Mouse (Mus musculus) liver, embryonic 16.5 days (tissue): Measurements from ENCODE around the gene Lamtor2. TPM values are rescaled to one million over a fixed set of nuclear protein-coding genes. Genes with fewer than 3 reads are reported as not detected.
"Not testable (repeated sequence)": the region's sequence is repeated elsewhere in the genome, so short reads cannot be mapped to it uniquely, and the experiment has no call there.

Experiments
- ATAC-seq: fragments of 200-750 bp; cut with Nextera tagmentation; 2 replicates; pipeline ENCODE4 v1.8.0; 2017; ENCODE audit warnings: low read depth, mild to moderate bottlenecking, moderate number of reproducible peaks, moderate library complexity
- H3K27ac ChIP-seq: fragments of 300-500 bp; sonication (generic); 2 replicates; pipeline ENCODE4 v1.5.1; 2014; ENCODE audit warnings: mild to moderate bottlenecking, low read length
- H3K27me3 ChIP-seq: fragments of 300-500 bp; sonication (generic); 2 replicates; pipeline ENCODE4 v1.6.1; 2014; ENCODE audit warnings: low read depth, low read length, mixed read lengths; ENCODE audit not compliant: control insufficient read depth, insufficient read depth
- H3K36me3 ChIP-seq: fragments of 300-500 bp; sonication (generic); 2 replicates; pipeline ENCODE4 v1.6.1; 2014; ENCODE audit warnings: mild to moderate bottlenecking; ENCODE audit not compliant: control insufficient read depth, insufficient read depth
- H3K4me1 ChIP-seq: fragments of 300-500 bp; sonication (generic); 2 replicates; pipeline ENCODE4 v1.6.1; 2014; ENCODE audit warnings: low read depth, low read length, mixed read lengths; ENCODE audit not compliant: control insufficient read depth
- H3K4me2 ChIP-seq: fragments of 300-500 bp; sonication (generic); 2 replicates; pipeline ENCODE4 v1.6.1; 2014; ENCODE audit warnings: low read depth, low read length, mixed read lengths
- H3K4me3 ChIP-seq: fragments of 300-500 bp; sonication (generic); 2 replicates; pipeline ENCODE4 v1.5.1; 2014; ENCODE audit warnings: low read depth, mild to moderate bottlenecking, low read length
- H3K9ac ChIP-seq: fragments of 300-500 bp; sonication (generic); 2 replicates; pipeline ENCODE4 v1.6.1; 2014; ENCODE audit warnings: low read depth, low read length
- H3K9me3 ChIP-seq: fragments of 300-500 bp; sonication (generic); replicated peaks from 2 replicates; pipeline ENCODE4 v1.6.1; 2016; ENCODE audit warnings: low read length; ENCODE audit not compliant: control insufficient read depth
- WGBS: fragments of 180-500 bp; shearing (Covaris S2); extraction: QIAGEN DNeasy Blood & Tissue Kit; methylation state at CpG from one replicate; pipeline ENCODE4 v1.1.7; 2014; ENCODE audit not compliant: insufficient replicate concordance; 5-methylcytosine and 5-hydroxymethylcytosine counted together
- polyA plus RNA-seq: library from polyadenylated mRNA; unstranded; fragments of >200 nt; fragmentation: Nextera tagmentation; extraction: Ambion mirVana; gene quantifications from 2 replicates; pipeline ENCODE4 v1.2.1, GENCODE M21; 2015

Gene Lamtor2
- 98.6 and 107 TPM in 2 replicates for polyA plus RNA-seq

DNA sequence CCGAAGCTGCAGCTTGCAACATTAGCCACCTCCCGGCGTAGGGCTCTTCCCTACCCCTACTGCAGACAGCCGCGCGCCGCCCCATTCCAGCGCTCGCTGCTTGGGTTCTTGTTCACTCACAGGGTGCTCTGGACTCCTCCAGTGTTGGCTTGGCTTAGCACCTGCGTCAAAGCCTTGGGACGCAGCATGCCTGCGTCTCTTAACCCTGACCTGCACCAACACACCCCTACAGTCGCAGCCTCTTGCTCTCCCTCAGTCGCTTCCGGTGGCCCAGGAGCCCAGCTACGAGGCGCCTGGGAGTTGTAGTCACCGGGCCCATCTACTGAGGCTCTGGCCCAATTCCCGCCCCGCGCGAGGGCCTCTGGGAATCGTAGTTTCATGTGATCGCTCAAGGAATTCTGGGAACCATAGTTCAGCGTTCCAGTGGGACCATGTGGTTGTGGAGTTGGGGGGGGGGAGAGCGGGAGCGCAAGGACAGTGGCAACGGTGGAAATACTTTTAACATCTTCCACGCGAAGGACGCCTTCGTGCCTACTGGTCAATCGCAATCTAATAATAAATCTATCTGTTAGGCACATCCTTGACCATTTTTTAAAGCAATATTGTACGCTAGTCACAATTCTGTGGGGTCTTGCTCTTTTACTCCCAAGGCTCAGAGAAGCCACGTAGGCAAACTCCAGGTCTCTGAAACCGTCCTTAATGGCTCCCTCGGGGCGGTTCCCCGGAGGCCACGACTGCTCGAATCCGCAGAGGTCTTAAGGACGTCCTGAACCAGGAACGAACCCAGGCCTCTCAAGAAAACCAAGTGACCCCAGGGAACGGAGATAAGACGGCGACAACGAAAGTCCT is at the start of gene Lamtor2:
Gene Lamtor2, minus strand, starts transcription at position 399 of the 849 bp plus-strand sequence.
- H3K36me3 ChIP-seq: peaks cover 7% of the 10 kb centered on the region
- ATAC-seq: peak; percentile 89
- no peaks in the 10 kb centered on the region for H3K27me3 ChIP-seq
- peak within 1 kb of the TSS; percentile 92 for H3K27ac ChIP-seq
- H3K9me3 ChIP-seq: no peaks in the 10 kb centered on the region
- peak within 1 kb of the TSS; percentile 95 for H3K4me3 ChIP-seq
- peaks cover 30% of the 10 kb centered on the region for H3K4me1 ChIP-seq
- under 1% methylated on average over 48 of the region's 48 CpGs for WGBS
- peak within 1 kb of the TSS; percentile 92 for H3K9ac ChIP-seq
- H3K4me2 ChIP-seq: peak within 1 kb of the TSS; percentile 99

DNA sequence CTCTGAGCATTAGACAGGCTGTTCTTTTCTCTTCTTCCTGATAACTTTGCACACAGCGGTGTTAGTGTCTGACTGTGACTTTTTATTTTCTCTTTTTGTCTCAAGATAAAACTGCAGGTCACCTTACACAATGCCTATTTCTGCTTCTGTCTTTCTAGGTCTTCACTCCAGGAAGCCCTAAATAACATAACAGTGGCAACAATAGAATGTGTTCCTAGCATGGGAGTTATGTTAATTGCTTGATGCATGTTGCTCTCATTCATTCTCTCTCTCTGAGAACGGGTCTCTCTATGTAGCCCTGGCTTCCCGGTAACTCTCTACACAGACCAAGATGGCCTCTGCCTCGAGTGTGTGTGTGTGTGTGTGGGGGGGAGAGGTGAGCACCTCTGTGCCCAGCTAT is 49.6 kb upstream of the Lamtor2 start:
- H3K27me3 ChIP-seq: no peaks in the 10 kb centered on the region
- ATAC-seq: no peak
- no peak overlapping the region for H3K4me3 ChIP-seq
- no peak overlapping the region for H3K9ac ChIP-seq
- no peak overlapping the region for H3K4me2 ChIP-seq
- H3K4me1 ChIP-seq: peaks cover 5% of the 10 kb centered on the region
- H3K27ac ChIP-seq: no peak overlapping the region
- no peaks in the 10 kb centered on the region for H3K9me3 ChIP-seq
- no peaks in the 10 kb centered on the region for H3K36me3 ChIP-seq
- WGBS: 65% methylated on average over 4 of the region's 4 CpGs

GRCm38 (mm10) chr3:88596547-88596946 is 43.7 kb upstream of the Lamtor2 start:
- H3K9ac ChIP-seq, H3K27me3 ChIP-seq, H3K27ac ChIP-seq, H3K36me3 ChIP-seq, ATAC-seq, H3K4me3 ChIP-seq, H3K9me3 ChIP-seq, H3K4me2 ChIP-seq: not testable (repeated sequence)
- WGBS: 64% methylated on average over 4 of the region's 4 CpGs
- H3K4me1 ChIP-seq: peaks cover 11% of the 10 kb centered on the region

DNA sequence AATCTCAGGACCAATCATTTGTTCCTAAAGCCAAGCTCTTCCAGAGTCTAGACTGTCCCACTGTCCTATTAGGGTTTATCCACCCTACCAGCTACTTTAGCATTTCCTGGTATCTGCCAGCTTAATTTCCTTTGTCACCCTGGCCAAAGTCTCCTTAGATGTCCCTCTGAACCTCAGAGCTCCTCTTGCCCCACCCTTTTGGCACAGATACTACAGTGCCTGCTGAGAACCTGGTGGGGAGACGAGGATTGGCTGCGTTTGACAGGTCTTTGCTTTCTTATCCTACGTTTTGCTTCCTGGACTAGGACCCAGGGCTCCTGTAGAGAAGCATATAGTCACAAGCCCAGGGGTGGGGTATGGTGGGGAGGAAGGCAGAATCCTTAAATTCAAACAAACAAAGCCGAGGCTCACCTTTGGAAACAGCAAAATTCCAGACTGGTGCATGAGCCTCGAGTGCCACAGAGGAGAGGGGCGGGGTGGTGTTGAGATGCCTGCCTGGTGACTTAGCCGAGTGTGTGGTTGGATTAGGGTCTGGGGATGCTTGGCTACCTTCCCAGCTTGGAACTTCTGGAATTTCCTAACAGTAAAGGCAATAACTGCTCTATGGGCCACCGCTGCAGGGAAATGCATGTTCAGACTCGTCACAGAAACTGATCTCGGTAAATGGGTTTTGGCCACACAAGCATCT is 41.2 kb upstream of the Lamtor2 start:
- Histone ChIP-seq H3K36me3 (no peaks in the 10 kb centered on the region), H3K27me3 (no peaks in the 10 kb centered on the region), H3K4me2 (no peak overlapping the region), H3K4me3 (no peak overlapping the region), H3K27ac (no peak overlapping the region), H3K4me1 (peaks cover 11% of the 10 kb centered on the region), H3K9me3 (no peaks in the 10 kb centered on the region), H3K9ac (no peak overlapping the region)
- 55% methylated on average over 10 of the region's 10 CpGs for WGBS
- ATAC-seq: no peak

DNA sequence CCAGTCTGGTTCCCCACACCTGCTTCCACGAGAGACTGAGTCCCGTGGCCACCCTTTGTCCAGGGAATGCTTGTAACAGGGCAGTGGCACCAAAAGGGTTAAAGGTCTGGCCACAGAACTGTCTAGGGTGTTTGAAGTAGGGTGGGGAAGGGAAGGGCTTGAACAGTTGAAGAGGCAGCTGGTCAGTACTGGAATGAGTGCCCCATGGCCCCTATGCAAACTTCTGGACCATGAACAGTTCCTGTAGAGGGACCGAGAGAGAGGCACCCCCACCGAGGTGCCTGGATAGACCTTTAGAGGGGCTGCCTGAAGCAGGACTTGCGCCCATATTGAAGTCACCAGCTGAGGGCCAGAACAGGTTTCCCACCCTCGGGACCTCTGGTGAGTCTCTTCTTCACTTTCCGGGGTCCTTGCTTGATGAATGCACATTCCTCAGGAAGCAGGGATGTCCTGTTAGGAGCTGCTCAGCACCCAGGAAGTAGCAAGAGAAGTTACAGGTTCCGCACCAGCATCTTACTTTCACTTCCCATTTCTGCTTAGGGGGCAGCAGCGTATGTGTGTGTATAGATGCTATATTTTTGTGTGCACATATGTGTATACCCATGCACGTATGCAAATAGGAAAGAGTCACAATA is 40.2 kb upstream of the Lamtor2 start:
- WGBS: 30% methylated on average over 10 of the region's 10 CpGs
- H3K4me2 ChIP-seq: peak overlapping the region; percentile 40
- H3K4me1 ChIP-seq: peaks cover 11% of the 10 kb centered on the region
- H3K27me3 ChIP-seq: no peaks in the 10 kb centered on the region
- 0 out of 2 replicates have a peak overlapping the region, but pooled peaks have one; percentile 18 for H3K4me3 ChIP-seq
- no peaks in the 10 kb centered on the region for H3K9me3 ChIP-seq
- H3K36me3 ChIP-seq: peaks cover 2% of the 10 kb centered on the region
- peak; percentile 39; the same call in 1 of the 2 replicates for ATAC-seq
- H3K9ac ChIP-seq: no peak overlapping the region
- H3K27ac ChIP-seq: no peak overlapping the region

- Histone ChIP-seq H3K9me3 (no peaks in the 10 kb centered on the region), H3K4me3 (peak overlapping the region; percentile 13; the same call in 1 of the 2 replicates), H3K27ac (0 out of 2 replicates have a peak overlapping the region, but pooled peaks have one; percentile 33), H3K4me1 (peaks cover 11% of the 10 kb centered on the region), H3K27me3 (no peaks in the 10 kb centered on the region), H3K9ac (0 out of 2 replicates have a peak overlapping the region, but pooled peaks have one; percentile 2), H3K4me2 (peak overlapping the region; percentile 38), H3K36me3 (peaks cover 12% of the 10 kb centered on the region)
- WGBS: 21% methylated on average over 9 of the region's 9 CpGs
- peak; percentile 75 for ATAC-seq
Measured at GRCm38 (mm10) chr3:88591950-88592731, 39.3 kb upstream of the Lamtor2 start.

DNA sequence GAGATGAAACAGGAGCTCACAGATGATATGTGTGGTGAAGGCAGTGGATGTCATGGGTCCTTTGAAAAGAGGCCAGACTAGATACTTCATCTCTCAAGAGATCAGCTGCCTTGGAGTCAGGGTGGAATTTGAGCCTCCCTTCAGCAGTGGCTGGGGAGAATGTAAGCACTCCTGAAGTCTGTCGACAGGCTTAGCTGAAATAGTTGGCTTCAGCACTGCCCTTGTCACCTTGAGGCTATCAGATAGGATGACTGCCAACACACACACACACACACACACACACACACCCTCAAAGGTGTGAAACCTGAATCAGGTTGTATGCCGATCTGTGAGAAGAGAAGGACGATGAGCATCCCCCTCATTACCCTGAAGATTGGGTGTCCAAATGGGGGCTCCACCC is 38.2 kb upstream of the Lamtor2 start:
- Histone ChIP-seq H3K9ac (no peak overlapping the region), H3K4me3 (no peak overlapping the region), H3K4me2 (no peak overlapping the region), H3K9me3 (no peaks in the 10 kb centered on the region), H3K27me3 (no peaks in the 10 kb centered on the region), H3K4me1 (peaks cover 11% of the 10 kb centered on the region), H3K36me3 (peaks cover 18% of the 10 kb centered on the region), H3K27ac (no peak overlapping the region)
- WGBS: 55% methylated on average over 3 of the region's 3 CpGs
- no peak for ATAC-seq

GRCm38 (mm10) chr3:88590246-88590645 is 37.4 kb upstream of the Lamtor2 start:
- Histone ChIP-seq H3K4me1 (peaks cover 11% of the 10 kb centered on the region), H3K4me2 (no peak overlapping the region), H3K4me3 (no peak overlapping the region), H3K27ac (no peak overlapping the region), H3K36me3 (peaks cover 22% of the 10 kb centered on the region), H3K27me3 (no peaks in the 10 kb centered on the region), H3K9me3 (no peaks in the 10 kb centered on the region), H3K9ac (no peak overlapping the region)
- no peak for ATAC-seq
- WGBS: 46% methylated on average over 5 of the region's 5 CpGs
